Mouse (Mus musculus): ENCODE results near the gene Arl11.

DNA sequence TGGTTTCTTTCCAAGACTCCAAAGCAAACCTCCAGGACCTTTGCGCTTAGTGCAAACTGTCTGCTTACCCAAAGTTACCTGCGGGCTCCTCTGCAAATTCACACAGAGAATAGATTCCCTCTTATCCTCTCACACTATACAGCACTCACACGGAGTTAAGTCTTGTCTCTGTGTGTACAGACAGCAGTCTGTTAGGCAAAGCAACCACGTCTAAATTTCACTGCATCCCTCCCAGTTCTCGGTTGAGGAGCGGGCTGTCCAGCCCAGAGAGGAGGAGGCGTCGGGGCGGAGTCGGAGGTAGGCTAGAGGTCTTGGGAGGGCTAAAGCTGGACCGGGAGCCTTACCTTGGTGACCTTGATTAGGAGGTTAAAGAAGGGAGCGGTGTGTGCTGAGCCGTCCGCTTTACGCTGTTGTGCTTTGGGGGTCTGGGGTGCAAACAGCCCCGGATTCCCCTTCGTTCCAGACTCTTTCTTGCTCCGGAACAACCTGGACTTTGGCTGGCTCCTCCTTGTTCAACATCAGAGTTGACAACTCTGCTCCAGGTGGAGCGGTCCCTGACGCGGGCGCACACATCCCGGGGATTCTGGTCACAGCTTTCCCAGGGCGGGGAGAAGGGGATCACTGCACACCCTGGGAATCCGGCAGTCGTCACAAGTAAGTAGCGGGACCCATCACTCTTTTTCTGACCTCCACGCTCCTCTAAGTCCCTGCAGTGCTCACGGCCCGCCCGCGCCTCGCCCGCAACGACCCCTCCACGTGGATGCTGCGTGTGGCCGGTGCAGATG is 34.9 kb upstream of the Arl11 start:
- TF ChIP-seq CTCF (IDR thresholded peaks at IDR 0.05; ENCODE audit: low read depth) = no peak
- TF ChIP-seq EP300 (optimal IDR thresholded peaks at IDR 0.05) = no peak

All from stomach, postnatal 0 days (tissue).